Mouse (Mus musculus): ENCODE measurements around the gene Zfp831.
A peak's percentile ranks its signal among the peaks of the same experiment; 100 is the strongest.

Zfp831 gene

GRCm38 (mm10) chr2:174652864-174653263 lies 9.5 kb downstream of the Zfp831 start:
- no peak for DNase-seq

DNA sequence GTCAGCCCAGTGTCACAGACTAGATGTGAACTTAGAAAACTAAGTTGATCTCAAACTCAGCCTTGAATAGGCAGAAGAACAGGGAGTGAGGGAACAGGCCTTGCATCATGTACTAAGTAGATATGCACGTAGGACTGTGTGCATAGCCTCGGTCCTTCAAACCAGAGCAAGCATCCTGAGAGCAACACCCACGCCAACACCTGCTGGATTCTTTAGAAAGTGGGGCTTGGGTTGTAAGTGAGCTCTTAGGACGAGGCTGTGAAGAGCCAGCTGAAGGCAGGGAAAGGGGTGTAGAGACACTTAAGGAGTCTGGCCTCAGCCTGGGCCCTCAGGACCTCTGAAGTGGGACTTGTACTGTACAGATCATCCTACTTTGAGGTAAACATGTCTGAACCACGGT lies 12.0 kb downstream of the Zfp831 start:
- DNase-seq, result no peak

- DNase-seq, result peak; percentile 53 to 61
Observed at GRCm38 (mm10) chr2:174658229-174658844, 15.0 kb downstream of the Zfp831 start.

- DNase-seq, result no peak
Observed at GRCm38 (mm10) chr2:174659874-174660273, 16.5 kb downstream of the Zfp831 start.

GRCm38 (mm10) chr2:174660321-174660720 lies 17.0 kb downstream of the Zfp831 start:
- DNase-seq, result no peak

DNA sequence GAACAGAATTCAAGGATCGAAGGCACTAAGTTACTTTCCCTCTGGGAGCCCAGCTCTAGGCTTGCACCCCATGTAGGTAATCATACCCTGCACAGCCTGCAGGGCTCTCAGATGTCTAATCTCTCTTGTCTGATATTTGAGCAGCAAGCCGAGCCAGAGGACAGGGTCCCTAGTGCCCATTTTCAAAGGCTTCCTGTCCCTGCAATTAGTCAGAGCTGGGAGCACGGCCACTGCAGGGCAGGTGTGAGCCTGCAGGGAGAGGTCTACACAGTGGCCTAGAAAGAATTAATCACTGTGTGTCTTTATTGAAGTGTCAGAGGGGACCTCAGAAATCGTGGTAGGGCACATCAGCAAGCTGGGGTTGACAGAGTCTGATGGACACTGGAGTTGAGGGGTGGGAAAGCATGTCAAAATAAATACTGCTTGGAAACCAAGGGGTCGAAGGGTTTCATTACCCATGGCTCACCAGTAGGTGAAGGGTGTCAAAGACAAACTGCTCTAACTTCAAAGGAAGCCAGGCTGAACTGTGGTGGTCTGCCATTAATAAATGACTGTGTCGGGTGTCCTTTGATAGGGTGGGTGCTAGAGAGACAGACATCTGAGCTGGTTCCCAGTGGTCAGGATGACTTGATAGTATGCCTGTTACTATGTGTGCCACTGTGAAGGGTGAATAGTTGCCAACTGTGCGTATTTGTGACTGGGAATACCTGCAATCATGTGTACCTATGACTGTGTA lies 18.3 kb downstream of the Zfp831 start:
- DNase-seq, result no peak

DNA sequence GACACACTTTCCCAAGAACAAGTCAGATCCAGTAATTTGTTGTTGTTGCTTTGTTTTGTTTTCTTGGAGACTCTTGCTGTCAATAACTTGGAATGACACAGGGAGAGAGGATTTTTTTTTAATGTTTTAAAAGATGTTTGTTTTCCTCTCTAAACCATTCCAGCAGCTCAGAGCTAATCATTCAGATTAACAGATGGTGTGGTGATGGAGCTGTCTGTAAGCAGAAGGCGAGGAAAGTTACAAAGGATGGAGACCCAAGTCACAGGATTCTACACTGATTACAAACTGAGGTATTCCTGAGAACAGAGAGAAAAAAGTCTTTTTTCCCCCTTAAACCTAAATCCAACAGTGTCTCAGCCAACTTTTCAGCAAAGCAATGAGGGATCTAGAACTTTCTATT lies 19.3 kb downstream of the Zfp831 start:
- DNase-seq, result no peak

- DNase-seq, result no peak
Observed at GRCm38 (mm10) chr2:174665404-174665803, 22.1 kb downstream of the Zfp831 start.

DNA sequence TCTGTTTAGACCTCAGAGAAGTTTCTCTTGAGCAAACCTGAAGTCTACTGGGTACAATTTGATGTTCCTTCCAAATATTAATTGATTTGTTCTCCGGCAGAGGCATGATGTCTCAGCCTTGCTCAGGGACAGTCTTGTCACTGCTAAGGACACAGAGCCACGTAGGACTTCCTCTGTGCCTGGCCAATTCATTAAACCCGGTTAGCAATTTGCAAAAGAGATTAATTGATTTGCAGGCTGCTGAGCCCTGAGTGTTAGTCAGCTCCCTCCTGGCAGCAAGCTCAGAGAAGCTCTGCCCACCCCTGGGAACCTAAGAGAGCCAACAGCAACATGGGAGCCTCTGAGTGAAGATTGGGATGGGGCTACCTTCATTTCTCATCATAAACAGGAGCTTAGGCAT lies 25.5 kb downstream of the Zfp831 start:
- no peak for DNase-seq

DNA sequence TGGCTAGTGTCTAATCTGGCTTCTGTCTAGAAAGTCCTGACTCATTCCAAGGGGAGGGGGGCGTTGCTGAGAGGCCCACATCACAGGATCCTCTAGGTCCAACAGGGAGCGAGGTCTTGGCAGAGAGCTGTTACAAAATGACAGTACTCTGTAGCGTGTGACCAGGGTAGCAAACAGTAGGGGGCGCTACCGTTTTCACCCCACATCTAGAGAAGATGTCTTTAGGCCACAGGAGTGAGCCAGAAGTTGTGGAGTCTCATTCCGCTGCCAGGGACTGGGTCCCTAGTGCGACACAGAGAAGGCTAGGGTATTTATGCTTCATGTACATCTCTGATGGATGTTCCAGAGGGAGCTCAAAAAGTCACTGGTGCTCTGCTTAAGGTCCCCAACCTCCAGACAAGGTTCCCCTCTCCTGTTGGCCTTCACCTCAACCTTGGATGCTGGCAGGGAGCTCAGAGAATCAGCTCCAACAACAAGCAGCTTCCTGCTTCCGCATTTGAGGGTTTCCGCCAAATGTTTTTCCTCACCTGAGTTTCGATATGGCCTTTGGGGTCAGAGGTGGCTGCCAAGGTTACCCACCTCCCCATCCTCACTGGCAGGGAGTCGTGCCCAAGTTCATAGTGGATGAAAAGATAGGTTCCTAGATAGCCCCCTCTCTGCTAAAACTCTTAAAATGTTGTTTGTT lies 29.3 kb downstream of the Zfp831 start:
- peak; percentile 22 to 29 for DNase-seq

DNA sequence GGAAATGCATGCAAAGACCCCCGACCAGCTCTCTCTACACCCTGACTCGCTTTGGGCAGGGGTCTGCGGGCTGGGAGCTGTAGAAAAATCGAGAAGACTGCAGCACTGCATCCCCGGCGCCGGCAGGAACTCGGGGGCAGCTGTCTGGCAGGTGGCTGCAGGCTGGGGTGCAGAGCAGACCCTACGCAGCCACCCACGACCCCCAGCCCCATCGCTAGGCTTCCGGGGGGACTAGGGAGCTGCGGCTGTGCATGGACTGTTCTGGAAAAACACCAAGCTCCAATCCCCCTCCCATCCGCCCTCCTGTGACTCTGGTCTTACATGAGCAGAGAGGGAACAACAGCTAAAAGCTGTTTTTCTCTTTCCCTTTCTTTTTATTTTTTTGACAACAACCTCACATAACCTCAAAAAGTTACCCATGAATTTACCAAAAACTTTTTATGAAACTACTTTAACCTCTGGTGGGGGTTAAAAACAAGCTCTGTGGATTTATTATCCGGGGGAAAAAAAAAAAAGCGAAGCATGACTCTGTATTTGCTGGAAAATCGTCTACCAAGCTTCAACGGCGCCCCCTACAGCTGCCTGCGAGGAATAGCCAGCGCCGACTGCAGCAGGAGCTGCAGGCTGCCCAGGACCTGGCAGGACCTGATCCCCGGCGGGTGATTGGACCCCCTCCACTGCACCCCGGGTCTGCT lies 30.4 kb downstream of the Zfp831 start:
- peak; percentile 74 to 78 for DNase-seq

DNA sequence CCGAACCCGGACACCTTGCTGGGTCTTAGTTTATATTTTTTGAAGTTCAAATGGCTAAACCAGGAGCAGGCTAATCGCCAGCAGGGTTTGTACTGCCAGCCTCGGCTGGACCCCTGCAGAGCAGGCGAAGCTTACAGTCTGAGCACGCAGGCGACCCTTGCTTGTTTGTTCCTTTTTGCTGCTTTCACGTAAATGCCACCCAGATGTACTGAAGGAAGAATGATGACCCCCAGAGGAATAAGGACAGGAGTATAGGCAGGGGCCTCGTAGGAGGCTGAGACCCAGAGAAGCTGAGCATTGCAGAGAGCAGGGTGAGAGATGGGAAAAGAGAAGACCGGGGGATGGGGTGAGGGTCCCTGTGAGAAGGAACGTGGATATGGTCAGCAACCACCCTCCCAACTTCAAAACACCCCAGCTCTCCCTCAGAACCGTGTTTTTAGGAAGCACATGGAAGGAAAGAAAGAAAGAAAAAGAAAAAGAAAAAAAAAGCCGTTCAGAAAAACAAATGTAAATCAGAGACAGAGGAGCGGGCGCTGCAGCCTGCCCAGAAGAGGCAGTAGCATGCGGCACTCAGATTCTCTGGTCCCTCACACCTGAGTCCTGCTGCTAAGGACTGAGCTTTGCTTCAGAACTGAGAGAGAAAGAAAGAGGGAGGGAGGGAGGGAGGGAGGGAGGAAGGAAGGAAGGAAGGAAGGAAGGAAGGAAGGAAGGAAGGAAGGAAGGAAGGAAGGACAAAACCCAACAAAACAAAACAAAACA lies 31.1 kb downstream of the Zfp831 start:
- no peak for DNase-seq

DNA sequence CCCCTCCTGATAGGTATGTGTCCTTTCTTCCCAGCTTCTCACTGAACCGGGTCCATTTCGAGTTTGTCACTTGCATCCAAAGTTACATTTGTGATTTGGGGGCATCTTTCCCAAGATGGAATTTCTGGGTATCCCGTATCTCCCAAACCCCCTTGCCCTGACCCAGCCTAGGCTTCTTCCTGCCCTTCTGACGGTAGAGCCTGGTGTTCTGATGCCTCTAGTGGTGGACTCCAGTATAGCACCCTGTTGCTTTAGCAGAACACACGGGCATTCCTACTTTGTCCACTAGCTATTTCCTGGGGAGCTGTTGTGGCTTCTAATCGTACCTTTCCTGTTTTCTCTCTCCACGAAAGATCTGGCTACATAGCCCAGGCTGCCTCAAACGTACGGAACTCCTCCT lies 32.3 kb downstream of the Zfp831 start:
- peak; percentile 55 to 69 for DNase-seq

GRCm38 (mm10) chr2:174701351-174701750 lies 58.0 kb downstream of the Zfp831 start:
- DNase-seq, result no peak

- no peak for DNase-seq
Observed at GRCm38 (mm10) chr2:174707101-174707500, 63.8 kb downstream of the Zfp831 start.

DNA sequence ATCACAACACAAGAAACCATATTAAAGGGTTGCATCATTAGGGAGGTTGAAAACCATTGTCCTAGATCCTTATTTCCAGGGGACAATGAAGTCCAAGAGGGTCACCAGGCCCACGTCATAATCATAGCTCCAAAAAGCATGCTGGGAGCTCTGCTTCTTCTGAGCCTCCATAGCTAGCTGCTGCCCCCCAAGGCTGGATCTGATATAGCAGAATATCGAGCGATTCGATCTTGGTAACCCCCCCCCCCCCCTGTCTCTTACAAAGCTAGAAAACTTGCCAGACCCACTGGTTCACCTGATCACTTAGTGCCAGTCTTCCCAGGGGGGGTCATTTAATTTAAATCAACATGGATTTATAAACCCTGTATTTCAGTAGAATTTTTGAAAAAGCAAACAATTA lies 65.3 kb downstream of the Zfp831 start:
- no peak for DNase-seq

GRCm38 (mm10) chr2:174710185-174710584 lies 66.9 kb downstream of the Zfp831 start:
- no peak for DNase-seq

GRCm38 (mm10) chr2:174712043-174712442 lies 68.7 kb downstream of the Zfp831 start:
- no peak for DNase-seq

- no peak for DNase-seq
Observed at GRCm38 (mm10) chr2:174715938-174716337, 72.6 kb downstream of the Zfp831 start.

- no peak for DNase-seq
Observed at GRCm38 (mm10) chr2:174717857-174718256, 74.5 kb downstream of the Zfp831 start.

GRCm38 (mm10) chr2:174727114-174727823 lies 83.9 kb downstream of the Zfp831 start:
- no peak for DNase-seq

- no peak for DNase-seq
Observed at GRCm38 (mm10) chr2:174731939-174732338, 88.6 kb downstream of the Zfp831 start.
